Mouse (Mus musculus): ENCODE data around the gene Ube2f. TPM values are rescaled to one million over a fixed set of nuclear protein-coding genes. Genes with fewer than 3 reads are reported as not detected.

Gene Ube2f
- polyA plus RNA-seq, 1 experiment from 2014 or later, result 66.9 TPM

DNA sequence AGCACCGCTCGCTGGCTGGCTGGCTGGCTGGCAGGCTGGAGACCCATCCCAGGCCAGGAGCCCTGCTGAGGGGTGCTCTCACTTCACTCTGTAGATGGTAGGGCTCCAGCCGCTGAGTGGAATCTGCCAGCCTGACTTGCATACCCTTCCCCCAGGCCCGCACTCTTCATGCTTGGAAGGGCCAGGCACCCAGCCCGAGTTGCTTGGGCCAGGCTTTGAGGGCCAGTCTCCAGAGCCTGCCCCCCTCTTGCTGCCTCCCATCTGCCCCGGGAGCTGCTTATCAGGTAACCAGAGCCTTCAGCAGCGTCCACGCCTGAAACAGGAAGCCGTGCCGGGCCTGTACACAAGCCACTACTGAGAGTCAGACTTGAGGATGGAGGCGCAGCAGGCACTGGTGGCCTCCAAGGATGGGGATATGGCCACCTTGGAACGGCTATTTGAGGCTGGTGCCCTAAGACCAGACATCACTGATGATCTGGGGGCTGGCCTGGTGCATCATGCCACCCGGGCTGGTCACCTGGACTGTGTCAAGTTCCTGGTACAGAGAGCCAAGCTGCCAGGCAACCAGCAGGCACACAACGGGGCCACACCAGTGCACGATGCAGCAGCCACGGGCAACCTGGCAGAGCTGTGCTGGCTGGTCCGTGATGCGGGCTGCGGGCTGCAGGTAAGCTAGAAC is 71.8 kb downstream of the Ube2f start, which contains the start of gene Espnl:
TSS of gene Espnl (plus strand) at position 316 of the 679 bp plus-strand sequence.
- no peaks in the 10 kb centered on the region for H3K27me3 ChIP-seq
- H3K9me3 ChIP-seq (replicated peaks), result no peaks in the 10 kb centered on the region

DNA sequence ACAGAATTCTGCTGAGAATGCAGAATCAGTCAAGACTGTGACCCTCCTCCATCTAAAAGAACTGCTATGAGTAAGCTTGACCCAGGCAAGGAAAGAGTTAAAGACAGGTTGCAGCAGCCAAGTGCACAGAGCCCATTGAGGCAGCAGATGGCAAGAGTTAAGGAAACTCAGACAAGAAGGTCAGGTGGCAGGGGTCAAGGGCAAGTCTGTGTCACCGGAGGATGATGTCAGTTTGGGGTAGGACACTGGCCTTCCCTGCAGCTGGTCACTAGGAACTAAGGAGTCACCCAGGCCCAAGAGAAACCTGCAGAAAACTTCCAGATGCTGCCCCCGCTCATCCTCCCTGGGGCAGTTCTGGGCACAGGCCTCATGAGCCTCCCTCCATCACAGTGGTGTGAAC is 74.5 kb downstream of the Ube2f start:
- H3K4me1 ChIP-seq (replicated peaks), result peaks cover 10% of the 10 kb centered on the region
- no peaks in the 10 kb centered on the region for H3K9me3 ChIP-seq (replicated peaks)
- no peak overlapping the region for H3K4me2 ChIP-seq
- H3K27me3 ChIP-seq, result no peaks in the 10 kb centered on the region
- no peak overlapping the region for H3K27ac ChIP-seq (replicated peaks)
- H3K36me3 ChIP-seq (replicated peaks), result no peaks in the 10 kb centered on the region
- no peak overlapping the region for H3K9ac ChIP-seq
- 68% methylated on average over 2 of the region's 2 CpGs for WGBS (ENCODE audit: insufficient replicate concordance)
- ATAC-seq (ENCODE audit: insufficient read depth), result no peak
- no peak overlapping the region for H3K4me3 ChIP-seq (replicated peaks)

More for the DNA sequence above, 71.8 kb downstream of the Ube2f start, which contains the start of gene Espnl:
- H3K27ac ChIP-seq (replicated peaks), result no peak within 1 kb of the TSS
- no peak within 1 kb of the TSS for H3K4me2 ChIP-seq
- H3K36me3 ChIP-seq (replicated peaks), result 0 out of 2 replicates have a peak, but pooled peaks cover 5% of the 10 kb centered on the region
- H3K4me3 ChIP-seq (replicated peaks), result no peak within 1 kb of the TSS
- H3K4me1 ChIP-seq (replicated peaks), result peaks cover 10% of the 10 kb centered on the region
- no peak for ATAC-seq (ENCODE audit: insufficient read depth)
- no peak within 1 kb of the TSS for H3K9ac ChIP-seq
- 32% methylated on average over 19 of the region's 19 CpGs for WGBS (ENCODE audit: insufficient replicate concordance)

- WGBS (ENCODE audit: insufficient replicate concordance), result 57% methylated on average over 4 of the region's 4 CpGs
- H3K9ac ChIP-seq, result no peak overlapping the region
- ATAC-seq (ENCODE audit: insufficient read depth), result no peak
These were observed 75.5 kb downstream of the Ube2f start for GRCm38 (mm10) chr1:91325488-91326042.

GRCm38 (mm10) chr1:91332102-91332501 is 82.0 kb downstream of the Ube2f start:
- no peak overlapping the region for H3K4me3 ChIP-seq (replicated peaks)
- no peak overlapping the region for H3K9ac ChIP-seq
- no peaks in the 10 kb centered on the region for H3K27me3 ChIP-seq
- no peaks in the 10 kb centered on the region for H3K9me3 ChIP-seq (replicated peaks)
- ATAC-seq (ENCODE audit: insufficient read depth), result no peak
- no peaks in the 10 kb centered on the region for H3K36me3 ChIP-seq (replicated peaks)
- 41% methylated on average over 4 of the region's 4 CpGs for WGBS (ENCODE audit: insufficient replicate concordance)
- H3K4me1 ChIP-seq (replicated peaks), result no peaks in the 10 kb centered on the region
- no peak overlapping the region for H3K4me2 ChIP-seq
- no peak overlapping the region for H3K27ac ChIP-seq (replicated peaks)

More at GRCm38 (mm10) chr1:91325488-91326042, 75.5 kb downstream of the Ube2f start:
- H3K4me3 ChIP-seq (replicated peaks), result no peak overlapping the region
- no peak overlapping the region for H3K4me2 ChIP-seq
- no peaks in the 10 kb centered on the region for H3K9me3 ChIP-seq (replicated peaks)
- no peaks in the 10 kb centered on the region for H3K27me3 ChIP-seq
- H3K27ac ChIP-seq (replicated peaks), result no peak overlapping the region
- peaks cover 10% of the 10 kb centered on the region for H3K4me1 ChIP-seq (replicated peaks)
- no peaks in the 10 kb centered on the region for H3K36me3 ChIP-seq (replicated peaks)

DNA sequence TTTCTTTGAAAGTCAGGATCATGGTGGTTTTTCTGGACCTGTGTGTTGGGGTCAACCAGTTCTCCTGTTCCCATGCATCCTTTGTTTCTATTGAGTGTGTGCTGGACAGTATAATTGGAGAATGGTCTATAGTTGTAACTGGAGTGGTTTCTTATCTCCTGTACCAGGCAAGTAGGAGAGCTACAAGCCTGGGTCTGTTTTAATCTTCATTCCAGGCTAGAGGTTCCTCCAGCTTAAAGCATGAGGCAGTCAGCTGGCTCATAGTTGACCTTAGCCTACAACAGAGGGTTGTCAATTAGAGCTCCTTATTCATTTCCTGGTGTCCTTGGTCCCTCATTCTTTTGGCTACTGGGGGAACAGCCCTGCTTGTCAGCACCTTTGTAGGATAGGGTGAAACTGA is 83.5 kb downstream of the Ube2f start:
- no peak overlapping the region for H3K9ac ChIP-seq
- no peak for ATAC-seq (ENCODE audit: insufficient read depth)
- H3K4me1 ChIP-seq (replicated peaks), result no peaks in the 10 kb centered on the region
- no peaks in the 10 kb centered on the region for H3K9me3 ChIP-seq (replicated peaks)
- no peak overlapping the region for H3K4me3 ChIP-seq (replicated peaks)
- no peak overlapping the region for H3K4me2 ChIP-seq
- H3K36me3 ChIP-seq (replicated peaks), result no peaks in the 10 kb centered on the region
- no peak overlapping the region for H3K27ac ChIP-seq (replicated peaks)
- no peaks in the 10 kb centered on the region for H3K27me3 ChIP-seq

- no peak for ATAC-seq (ENCODE audit: insufficient read depth)
- WGBS (ENCODE audit: insufficient replicate concordance), result 56% methylated on average over 7 of the region's 7 CpGs
- Histone ChIP-seq H3K4me1 (replicated peaks) (no peaks in the 10 kb centered on the region), H3K9me3 (replicated peaks) (no peaks in the 10 kb centered on the region), H3K4me2 (no peak overlapping the region), H3K36me3 (replicated peaks) (no peaks in the 10 kb centered on the region), H3K9ac (no peak overlapping the region), H3K27ac (replicated peaks) (no peak overlapping the region), H3K27me3 (0 out of 2 replicates have a peak, but pooled peaks cover 6% of the 10 kb centered on the region), H3K4me3 (replicated peaks) (no peak overlapping the region)
These were observed 87.3 kb downstream of the Ube2f start for GRCm38 (mm10) chr1:91337355-91337754.

Other genes starting within 250 kb of the Ube2f start
- gene Rbm44, start 105.2 kb upstream of the Ube2f start, polyA plus RNA-seq (2015; fragmentation: Nextera tagmentation; extraction: Ambion mirVana), result 0.90 and 1.4 TPM in 2 replicates
- 5.6 and 6.0 TPM in 2 replicates for gene Ramp1, start 70.5 kb upstream of the Ube2f start, polyA plus RNA-seq (2015; fragmentation: Nextera tagmentation; extraction: Ambion mirVana)
- 27.5 and 31.2 TPM in 2 replicates for gene Scly, start 48.0 kb downstream of the Ube2f start, polyA plus RNA-seq (2015; fragmentation: Nextera tagmentation; extraction: Ambion mirVana)
- gene Espnl, start 71.8 kb downstream of the Ube2f start, polyA plus RNA-seq (2015; fragmentation: Nextera tagmentation; extraction: Ambion mirVana), result 0.01 and 0.02 TPM in 2 replicates
- gene Klhl30, start 100.7 kb downstream of the Ube2f start, polyA plus RNA-seq (2015; fragmentation: Nextera tagmentation; extraction: Ambion mirVana), result 0.13 and 0.22 TPM in 2 replicates
- gene Erfe, start 116.1 kb downstream of the Ube2f start, polyA plus RNA-seq (2015; fragmentation: Nextera tagmentation; extraction: Ambion mirVana), result 3.2 and 4.2 TPM in 2 replicates
- 67.7 and 69.9 TPM in 2 replicates for gene Ilkap, start 148.5 kb downstream of the Ube2f start, polyA plus RNA-seq (2015; fragmentation: Nextera tagmentation; extraction: Ambion mirVana)
- gene Hes6, start 163.7 kb downstream of the Ube2f start, polyA plus RNA-seq (2015; fragmentation: Nextera tagmentation; extraction: Ambion mirVana), result 21.1 and 24.1 TPM in 2 replicates
- 2.3 and 3.3 TPM in 2 replicates for gene Per2, start 209.0 kb downstream of the Ube2f start, polyA plus RNA-seq (2015; fragmentation: Nextera tagmentation; extraction: Ambion mirVana)
- gene Traf3ip1, start 244.3 kb downstream of the Ube2f start, polyA plus RNA-seq (2015; fragmentation: Nextera tagmentation; extraction: Ambion mirVana), result 1.8 and 2.1 TPM in 2 replicates